ENCODE assay signal across 22 mouse cellular contexts in genomic region chr6:21805013-21805570, GRCm38 (mm10). TPM values are rescaled to one million over a fixed set of nuclear protein-coding genes. Genes with fewer than 3 reads are reported as not detected.
DNase-seq lines count a peak whose midpoint lies in the region; ATAC-seq and TF ChIP-seq lines count a peak whose summit lies in the region.
"Had no signal": no experiment of that assay in that cellular context is flagged by ENCODE, and none has a peak within 500 bp of the region (broad histone marks: within the 10 kb centered on the region; RNA-seq: fewer than 3 reads in every experiment).

No protein-coding gene starts in this region.

- no peak overlapping the region for H3K9ac ChIP-seq in heart, adult 2 months (ENCODE audit: low read depth, low read length)
- H3K9ac ChIP-seq in lung, embryonic 15.5 days, result no peak overlapping the region
- H3K9ac ChIP-seq: forebrain, embryonic 12.5 days; liver, embryonic 15.5 days had no signal

- H3K27me3 ChIP-seq in heart, adult 2 months (ENCODE audit: control insufficient read depth, insufficient read depth, low read length), result no peaks in the 10 kb centered on the region
- no peaks in the 10 kb centered on the region for H3K27me3 ChIP-seq in lung, embryonic 15.5 days
- H3K27me3 ChIP-seq: forebrain, embryonic 12.5 days; liver, embryonic 15.5 days; Patski had no signal

- H3K9me3 ChIP-seq in lung, embryonic 15.5 days, result no peaks in the 10 kb centered on the region
- H3K9me3 ChIP-seq: forebrain, embryonic 12.5 days; liver, embryonic 15.5 days had no signal

- peaks cover 5% of the 10 kb centered on the region for H3K4me1 ChIP-seq in heart, adult 2 months (ENCODE audit: control insufficient read depth, insufficient read depth, low read length)
- peaks cover 7% of the 10 kb centered on the region; the same call in 1 of the 2 replicates for H3K4me1 ChIP-seq in lung, embryonic 15.5 days
- H3K4me1 ChIP-seq: forebrain, embryonic 12.5 days; hindbrain, embryonic 10.5 days; liver, embryonic 15.5 days had no signal

- 70% methylated on average over 7 of the region's 7 CpGs for WGBS in heart, adult 2 months
- 62% methylated on average over 7 of the region's 7 CpGs for WGBS in lung, embryonic 15.5 days

- no peak for DNase-seq in heart, adult 2 months
- no peak for DNase-seq in heart, adult 18-20 months
- no peak for DNase-seq in lung, postnatal 36 days
- peak; percentile 51 for DNase-seq in R1 (ENCODE audit: low read depth, low spot score)
- no peak for DNase-seq in spleen, adult 18-20 months
- no peak for DNase-seq in left cerebral cortex, postnatal 4 days
- DNase-seq: B cell, adult 2 months; cerebellum, adult 2 months; cerebellum, postnatal 36 days; kidney, postnatal 14 days; layer of hippocampus, postnatal 36 days; midbrain, embryonic 14.5 days; thymus, postnatal 36 days had no signal

- H3K79me2 ChIP-seq in heart, adult 2 months (replicated peaks; ENCODE audit: control insufficient read depth, insufficient read depth, low read length), result no peaks in the 10 kb centered on the region

- peaks cover 4% of the 10 kb centered on the region; the same call in 1 of the 2 replicates for H3K36me3 ChIP-seq in heart, adult 2 months (ENCODE audit: control insufficient read depth, insufficient read depth, low read length)
- 0 out of 2 replicates have a peak, but pooled peaks cover 4% of the 10 kb centered on the region for H3K36me3 ChIP-seq in lung, embryonic 15.5 days

- intact Hi-C loops in heart, adult 2 months (cut with DNase I), result loop anchor here (5.0 kb wide), 1 partner anchor 167 kb away; no protein-coding TSS in a partner anchor
- intact Hi-C loops in left cerebral cortex, postnatal 4 days (cut with DNase I), result no loop called here

- TF ChIP-seq EP300 in heart, adult 2 months (IDR thresholded peaks at IDR 0.05; ENCODE audit: insufficient read depth, low read depth, low read length), result no peak

- TF ChIP-seq CTCF in heart, adult 2 months (IDR thresholded peaks at IDR 0.05), result no peak

- H3K4me3 ChIP-seq in heart, adult 2 months, result no peak overlapping the region
- no peak overlapping the region for H3K4me3 ChIP-seq in lung, embryonic 15.5 days
- H3K4me3 ChIP-seq: forebrain, embryonic 12.5 days; hindbrain, embryonic 10.5 days; layer of hippocampus, adult 2 months; liver, embryonic 15.5 days; myocyte had no signal

- peak overlapping the region; percentile 8 for H3K27ac ChIP-seq in heart, adult 2 months
- 0 out of 2 replicates have a peak overlapping the region, but pooled peaks have one; percentile 19 for H3K27ac ChIP-seq in lung, embryonic 15.5 days
- H3K27ac ChIP-seq: forebrain, embryonic 12.5 days; hindbrain, embryonic 10.5 days; liver, embryonic 15.5 days had no signal

- no peak for ATAC-seq in lung, embryonic 15.5 days (ENCODE audit: borderline replicate concordance, extremely low read depth, low FRiP score, low TSS enrichment)
- ATAC-seq: hindbrain, postnatal 0 days; Patski had no signal

- no peak for TF ChIP-seq POLR2A in heart, adult 2 months (IDR thresholded peaks at IDR 0.05; ENCODE audit: insufficient read depth, low read depth, low read length)

- no peak overlapping the region for H3K4me2 ChIP-seq in lung, embryonic 15.5 days
- H3K4me2 ChIP-seq: forebrain, embryonic 12.5 days; liver, embryonic 15.5 days had no signal

RNA-seq across cellular contexts. Expression of gene Tspan12, which starts 47.2 kb away (rescaled TPM):
- 10 to 100 TPM; 65.3 to 79.0 TPM for total RNA-seq in heart, adult 2 months (2021)
- polyA plus RNA-seq in heart, adult 2 months (2012; rRNA removed), result 18.6 and 38.2 TPM in 2 replicates
- total RNA-seq in heart, adult 18-20 months (2021), result 10 to 100 TPM; 75.8 to 82.4 TPM
- 53.1 and 56.2 TPM in 2 replicates for polyA plus RNA-seq in lung, embryonic 15.5 days (2015; fragmentation: Nextera tagmentation; extraction: Ambion mirVana)
- 10 to 100 TPM; 21.1 to 23.3 TPM for total RNA-seq in left cerebral cortex, postnatal 4 days (2021)
- total RNA-seq: granulocyte monocyte progenitor cell, adult 5-6 weeks had no signal
